Comparison of ENCODE assay signal across 11 mouse cellular contexts in the genomic region with DNA sequence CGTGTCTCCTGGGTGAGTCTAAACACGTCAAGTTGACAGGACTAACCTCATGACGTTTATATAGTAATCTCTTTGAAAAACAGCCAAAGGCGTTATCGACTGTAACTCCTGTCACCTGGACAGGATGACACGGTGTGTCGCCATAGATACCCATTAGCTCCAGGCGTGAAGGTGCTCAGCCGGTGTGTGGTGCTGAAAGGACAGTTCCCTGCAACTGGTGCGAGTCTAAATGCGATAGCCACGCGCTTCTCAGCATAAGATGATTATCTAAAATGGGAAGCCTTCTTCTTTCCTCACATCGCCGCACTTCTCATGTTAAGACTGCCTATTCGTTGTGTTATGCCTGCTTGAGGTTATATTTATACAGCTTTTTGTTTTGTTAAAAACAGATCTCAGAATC. TPM values are rescaled to one million over a fixed set of nuclear protein-coding genes. Genes with fewer than 3 reads are reported as not detected.
DNase-seq lines count a peak whose midpoint lies in the region; ATAC-seq lines count a peak whose summit lies in the region.
"Had no signal": no experiment of that assay in that cellular context is flagged by ENCODE, and none has a peak within 500 bp of the region (broad histone marks: within the 10 kb centered on the region; RNA-seq: fewer than 3 reads in every experiment).

No protein-coding gene starts in this region.

- no peak overlapping the region for H3K27ac ChIP-seq in forebrain, embryonic 14.5 days (ENCODE audit: low read depth, low read length)
- no peak overlapping the region for H3K27ac ChIP-seq in forebrain, embryonic 16.5 days (ENCODE audit: low read length)
- H3K27ac ChIP-seq: heart, embryonic 13.5 days had no signal

- 13% methylated on average over 16 of the region's 16 CpGs for WGBS in forebrain, embryonic 14.5 days
- WGBS in forebrain, embryonic 16.5 days: 15% methylated on average over 16 of the region's 16 CpGs

- peaks cover 6% of the 10 kb centered on the region; the same call in 1 of the 2 replicates for H3K27me3 ChIP-seq in forebrain, embryonic 14.5 days (replicated peaks; ENCODE audit: control insufficient read depth, insufficient read depth, low read length)
- peaks cover 16% of the 10 kb centered on the region for H3K27me3 ChIP-seq in forebrain, embryonic 16.5 days (replicated peaks; ENCODE audit: control insufficient read depth, insufficient read depth, low read length)

- no peaks in the 10 kb centered on the region for H3K9me3 ChIP-seq in forebrain, embryonic 14.5 days (replicated peaks; ENCODE audit: control insufficient read depth, low read length)
- H3K9me3 ChIP-seq in forebrain, embryonic 16.5 days (ENCODE audit: control insufficient read depth, low read length): no peaks in the 10 kb centered on the region
- H3K9me3 ChIP-seq: heart, embryonic 13.5 days had no signal

- 0 out of 2 replicates have a peak, but pooled peaks cover 4% of the 10 kb centered on the region for H3K4me1 ChIP-seq in forebrain, embryonic 14.5 days (ENCODE audit: control insufficient read depth, insufficient read depth, low read length)
- 0 out of 2 replicates have a peak, but pooled peaks cover 6% of the 10 kb centered on the region for H3K4me1 ChIP-seq in forebrain, embryonic 16.5 days (replicated peaks; ENCODE audit: control insufficient read depth, insufficient read depth, low read length)
- H3K4me1 ChIP-seq: heart, embryonic 13.5 days had no signal

- no peak for ATAC-seq in forebrain, embryonic 14.5 days
- ATAC-seq in forebrain, embryonic 16.5 days: no peak

- H3K4me3 ChIP-seq in forebrain, embryonic 14.5 days (ENCODE audit: low read depth, low read length): no peak overlapping the region
- no peak overlapping the region for H3K4me3 ChIP-seq in forebrain, embryonic 16.5 days (replicated peaks; ENCODE audit: low read length)
- H3K4me3 ChIP-seq: heart, embryonic 13.5 days had no signal

- H3K9ac ChIP-seq in forebrain, embryonic 14.5 days (ENCODE audit: low read length): no peak overlapping the region
- H3K9ac ChIP-seq in forebrain, embryonic 16.5 days (replicated peaks; ENCODE audit: low read depth, low read length): no peak overlapping the region
- H3K9ac ChIP-seq: heart, embryonic 13.5 days had no signal

- H3K4me2 ChIP-seq in forebrain, embryonic 14.5 days (ENCODE audit: low read length): no peak overlapping the region
- no peak overlapping the region for H3K4me2 ChIP-seq in forebrain, embryonic 16.5 days (ENCODE audit: low read length)
- H3K4me2 ChIP-seq: heart, embryonic 13.5 days had no signal

- peak; percentile 26 for DNase-seq in forebrain, embryonic 14.5 days (ENCODE audit: low spot score)
- DNase-seq in thymus, postnatal 14 days: peak; percentile 7
- no peak for DNase-seq in thymus, postnatal 0 days (ENCODE audit: low spot score)
- peak; percentile 75 for DNase-seq in kidney, postnatal 10 days
- peak; percentile 34 for DNase-seq in yolk sac, embryonic 10.5 days (ENCODE audit: low spot score)
- no peak for DNase-seq in left cerebral cortex, adult 11 months (ENCODE audit: low spot score)
- DNase-seq in cerebellum, adult 11 months: no peak
- DNase-seq: layer of hippocampus, adult 9-11 months; thymus, postnatal 36 days had no signal

- H3K36me3 ChIP-seq in forebrain, embryonic 14.5 days (ENCODE audit: control insufficient read depth, insufficient read depth, low read length): no peaks in the 10 kb centered on the region
- no peaks in the 10 kb centered on the region for H3K36me3 ChIP-seq in forebrain, embryonic 16.5 days (ENCODE audit: control insufficient read depth, insufficient read depth)
- H3K36me3 ChIP-seq: heart, embryonic 13.5 days had no signal

RNA-seq across cellular contexts. Expression of a gene that starts 40.8 kb away (rescaled TPM):
- 0.30 and 1.6 TPM in 2 replicates for polyA plus RNA-seq in forebrain, embryonic 14.5 days (2014; fragmentation: Nextera tagmentation; extraction: Ambion mirVana)
- 0.72 and 0.79 TPM in 2 replicates for polyA plus RNA-seq in forebrain, embryonic 16.5 days (2015; fragmentation: Nextera tagmentation; extraction: Ambion mirVana)
- polyA plus RNA-seq in thymus, postnatal 0 days (2015; fragmentation: Nextera tagmentation; extraction: Ambion mirVana): not detected in 2 replicates
- polyA plus RNA-seq: heart, embryonic 13.5 days had no signal

RNA-seq across cellular contexts. Expression of a gene that starts 48.1 kb away (rescaled TPM):
- 0.28 and 0.41 TPM in 2 replicates for polyA plus RNA-seq in forebrain, embryonic 14.5 days (2014; fragmentation: Nextera tagmentation; extraction: Ambion mirVana)
- not detected in 2 replicates for polyA plus RNA-seq in forebrain, embryonic 16.5 days (2015; fragmentation: Nextera tagmentation; extraction: Ambion mirVana)
- polyA plus RNA-seq in thymus, postnatal 0 days (2015; fragmentation: Nextera tagmentation; extraction: Ambion mirVana): 0.15 and 0.25 TPM in 2 replicates

Comparison
In these comparisons a context has a peak if more than half of its experiments do, and no peak if none do; other contexts are left out.
1. DNase-seq: peak in forebrain, embryonic 14.5 days (single experiment), thymus, postnatal 14 days (single experiment), kidney, postnatal 10 days (single experiment) and yolk sac, embryonic 10.5 days (single experiment); none in thymus, postnatal 0 days (single experiment), left cerebral cortex, adult 11 months (single experiment) and cerebellum, adult 11 months (single experiment).